Mouse (Mus musculus): ENCODE measurements around the gene Gpr19.

DNA sequence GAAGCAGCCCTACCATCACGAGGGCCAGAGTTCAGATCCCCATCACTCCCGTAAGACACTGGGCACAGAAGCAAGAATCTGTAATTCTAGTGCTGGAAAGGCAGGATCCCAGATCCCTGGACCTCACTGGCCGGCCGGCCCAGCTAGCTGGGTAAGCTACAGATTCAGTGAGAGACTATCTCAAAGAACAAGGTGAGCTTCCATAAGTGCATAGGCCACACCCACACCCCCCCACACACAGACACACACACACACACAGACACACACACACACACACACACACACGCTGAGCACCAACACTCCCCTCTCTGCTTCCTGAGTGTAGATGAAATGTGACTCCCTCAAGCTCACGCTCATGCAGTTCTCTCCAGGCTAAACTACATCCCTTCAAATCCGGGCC is 7.9 kb downstream of the Gpr19 start:
- TF ChIP-seq GATA2 (IDR thresholded peaks at IDR 0.05; ENCODE audit: borderline replicate concordance, low read depth, low read length) (no peak), CTCF (IDR thresholded peaks at IDR 0.05; ENCODE audit: low read depth, low read length) (no peak), TAL1 (conservative IDR thresholded peaks at IDR 0.05; ENCODE audit: low read depth, low read length) (no peak), POLR2AphosphoS5 (IDR thresholded peaks at IDR 0.05; ENCODE audit: insufficient replicate concordance, low read depth, low read length) (no peak), GATA1 (IDR thresholded peaks at IDR 0.05; ENCODE audit: borderline replicate concordance, low read length) (no peak)

All from G1E (cell line).